Mouse (Mus musculus) liver, embryonic 14.5 days (tissue): ENCODE data around the gene Lrrn1.

Experiments used
- CTCF ChIP-seq: IDR thresholded peaks from 2 replicates; pipeline ENCODE4 v1.5.1; 2016; ENCODE audit warnings: antibody characterized with exemption, low read depth, control low read depth
- EP300 ChIP-seq: IDR thresholded peaks from 2 replicates; pipeline ENCODE4 v1.6.1; 2016; ENCODE audit warnings: antibody characterized with exemption, low read depth

DNA sequence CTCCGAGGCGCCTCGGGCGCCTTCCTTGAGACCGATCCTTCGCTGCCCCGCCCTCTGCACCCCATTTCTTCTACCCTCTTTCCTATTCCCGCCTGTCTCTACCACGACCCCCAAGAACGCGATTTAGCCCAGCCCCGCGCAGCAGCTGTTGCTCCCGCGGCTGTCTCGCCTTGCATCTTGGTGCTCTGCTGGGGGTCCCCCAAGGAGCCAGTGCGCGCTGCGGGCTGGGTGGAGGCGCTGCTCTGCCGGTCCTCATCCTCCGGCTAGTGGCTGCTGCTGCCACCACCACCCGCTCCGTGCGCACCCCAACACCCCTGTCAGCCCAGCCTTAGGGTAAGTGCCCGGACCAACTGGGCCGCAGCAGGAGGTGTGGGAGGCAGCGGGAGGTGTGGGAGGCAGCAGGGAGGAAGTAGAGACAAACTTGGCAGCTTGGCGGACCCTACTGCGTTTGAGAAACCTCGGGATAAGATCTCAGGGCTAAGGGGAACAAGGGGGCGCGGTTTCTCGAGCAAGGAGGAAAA, 403 bp downstream of the Lrrn1 start:
- TF ChIP-seq EP300 (no peak), CTCF (no peak)
